Mouse (Mus musculus): ENCODE data around the gene Helz.

Gene Helz

GRCm38 (mm10) chr11:107682694-107683355 is 135.1 kb downstream of the Helz start:
- DNase-seq = no peak

GRCm38 (mm10) chr11:107683544-107684465 is 136.1 kb downstream of the Helz start:
- no peak for DNase-seq

GRCm38 (mm10) chr11:107686290-107686689 is 138.6 kb downstream of the Helz start:
- DNase-seq = no peak

- no peak for DNase-seq
These were observed 140.8 kb downstream of the Helz start for GRCm38 (mm10) chr11:107688480-107688879.

- DNase-seq = no peak
These were observed 143.8 kb downstream of the Helz start for GRCm38 (mm10) chr11:107691569-107691968.

- DNase-seq = no peak
These were observed 145.6 kb downstream of the Helz start for GRCm38 (mm10) chr11:107693338-107693737.

- no peak for DNase-seq
These were observed 152.2 kb downstream of the Helz start for GRCm38 (mm10) chr11:107699967-107700366.

- DNase-seq = no peak
These were observed 155.8 kb downstream of the Helz start for GRCm38 (mm10) chr11:107703272-107704134.

- DNase-seq = no peak
These were observed 157.3 kb downstream of the Helz start for GRCm38 (mm10) chr11:107705060-107705459.

- no peak for DNase-seq
These were observed 157.8 kb downstream of the Helz start for GRCm38 (mm10) chr11:107705476-107706074.

- no peak for DNase-seq
These were observed 160.3 kb downstream of the Helz start for GRCm38 (mm10) chr11:107707897-107708610.

GRCm38 (mm10) chr11:107710379-107710778 is 162.6 kb downstream of the Helz start:
- DNase-seq = peak; percentile 57

- no peak for DNase-seq
These were observed 166.6 kb downstream of the Helz start for GRCm38 (mm10) chr11:107714368-107714767.

GRCm38 (mm10) chr11:107716332-107716938 is 168.7 kb downstream of the Helz start, which contains the start of gene Cacng1:
Gene Cacng1 (minus strand): TSS chr11:107716522.
- no peak for DNase-seq

- DNase-seq = no peak
These were observed 172.7 kb downstream of the Helz start for GRCm38 (mm10) chr11:107720264-107721021.

GRCm38 (mm10) chr11:107721057-107721456 is 173.3 kb downstream of the Helz start:
- DNase-seq = no peak

GRCm38 (mm10) chr11:107724603-107725002 is 176.9 kb downstream of the Helz start:
- DNase-seq = no peak

- DNase-seq = no peak
These were observed 180.5 kb downstream of the Helz start for GRCm38 (mm10) chr11:107728073-107728863.

- no peak for DNase-seq
These were observed 181.4 kb downstream of the Helz start for GRCm38 (mm10) chr11:107729141-107729540.

- DNase-seq = peak; percentile 37
These were observed 183.2 kb downstream of the Helz start for GRCm38 (mm10) chr11:107730940-107731339.

Data from right cerebral cortex, adult 18-20 months (tissue).